Mouse (Mus musculus): ENCODE results near the gene Hist1h4n.
"Not testable (repeated sequence)": the region's sequence is repeated elsewhere in the genome, so short reads cannot be mapped to it uniquely, and the experiment has no call there.

Hist1h4n gene

DNA sequence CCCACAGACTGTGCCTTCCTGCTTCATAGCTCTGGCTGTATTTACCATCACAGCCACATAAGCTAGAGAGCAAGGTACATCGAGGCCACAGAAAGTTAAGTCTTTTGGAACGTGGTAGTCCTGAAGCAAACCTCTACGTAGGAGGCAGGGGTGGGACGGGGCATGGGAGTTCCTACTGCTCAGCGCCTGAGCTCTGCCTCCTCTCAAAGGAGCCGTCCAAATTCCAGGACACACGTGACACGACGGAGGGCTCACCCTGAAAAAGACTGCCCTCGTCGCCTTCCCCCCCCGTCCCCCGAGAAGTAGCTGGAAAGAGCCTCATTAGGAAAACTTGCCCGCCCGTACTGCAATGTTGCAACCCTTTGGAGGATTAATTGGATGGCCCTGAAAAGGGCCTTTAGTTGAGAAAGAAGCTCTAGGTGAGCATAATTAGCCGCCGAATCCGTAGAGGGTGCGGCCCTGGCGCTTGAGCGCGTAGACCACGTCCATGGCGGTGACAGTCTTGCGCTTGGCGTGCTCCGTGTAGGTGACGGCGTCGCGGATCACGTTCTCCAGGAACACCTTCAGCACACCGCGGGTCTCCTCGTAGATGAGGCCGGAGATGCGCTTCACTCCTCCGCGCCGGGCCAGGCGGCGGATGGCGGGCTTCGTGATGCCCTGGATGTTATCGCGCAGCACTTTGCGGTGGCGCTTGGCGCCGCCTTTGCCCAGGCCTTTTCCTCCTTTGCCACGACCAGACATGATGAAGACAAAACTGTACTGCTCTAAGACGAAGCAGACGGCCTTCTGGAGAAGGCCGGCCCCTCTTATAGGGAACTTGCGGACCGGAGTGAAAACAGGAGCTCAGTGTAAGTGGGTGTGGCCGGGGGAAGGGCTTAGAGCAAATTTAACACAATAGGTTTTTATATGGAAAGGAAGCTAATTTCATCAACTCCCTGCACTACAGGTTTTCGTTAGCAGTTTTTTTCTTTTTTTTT is at the start of gene Hist1h4n:
Hist1h4n (minus strand) TSS at position 779 of the 977 bp plus-strand sequence.
- not testable (repeated sequence) for DNase-seq (ENCODE audit: low read depth, low spot score)

GRCm38 (mm10) chr13:21880735-21881134 is 48.7 kb upstream of the Hist1h4n start:
- DNase-seq (ENCODE audit: low read depth, low spot score), result no peak

GRCm38 (mm10) chr13:21865503-21865902 is 33.5 kb upstream of the Hist1h4n start:
- DNase-seq (ENCODE audit: low read depth, low spot score), result not testable (repeated sequence)

- no peak for DNase-seq (ENCODE audit: low read depth, low spot score)
Measured at GRCm38 (mm10) chr13:21861608-21862007, 29.6 kb upstream of the Hist1h4n start.

- DNase-seq (ENCODE audit: low read depth, low spot score), result no peak
Measured at GRCm38 (mm10) chr13:21855698-21856162, 23.7 kb upstream of the Hist1h4n start.

DNA sequence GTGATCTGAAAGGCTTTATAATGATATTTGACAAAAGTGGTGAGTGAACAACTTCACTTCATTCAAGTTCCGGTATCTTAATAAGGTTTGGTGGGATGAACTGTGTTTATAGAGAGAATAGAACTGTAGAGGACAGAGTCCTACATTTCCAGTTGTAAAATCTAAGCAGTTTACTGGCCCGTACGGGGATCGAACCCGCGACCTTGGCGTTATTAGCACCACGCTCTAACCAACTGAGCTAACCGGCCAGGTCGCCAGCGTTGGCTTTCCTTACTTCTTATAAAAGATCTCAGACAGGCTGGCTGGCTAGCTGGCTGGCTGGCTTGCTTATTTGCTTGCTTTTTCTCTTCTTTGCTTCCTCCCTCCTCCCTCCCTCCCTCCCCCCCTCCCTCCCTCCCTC is 23.1 kb upstream of the Hist1h4n start:
- peak; percentile 56 for DNase-seq (ENCODE audit: low read depth, low spot score)

- DNase-seq (ENCODE audit: low read depth, low spot score), result no peak
Measured at GRCm38 (mm10) chr13:21852215-21852945, 20.4 kb upstream of the Hist1h4n start.

DNA sequence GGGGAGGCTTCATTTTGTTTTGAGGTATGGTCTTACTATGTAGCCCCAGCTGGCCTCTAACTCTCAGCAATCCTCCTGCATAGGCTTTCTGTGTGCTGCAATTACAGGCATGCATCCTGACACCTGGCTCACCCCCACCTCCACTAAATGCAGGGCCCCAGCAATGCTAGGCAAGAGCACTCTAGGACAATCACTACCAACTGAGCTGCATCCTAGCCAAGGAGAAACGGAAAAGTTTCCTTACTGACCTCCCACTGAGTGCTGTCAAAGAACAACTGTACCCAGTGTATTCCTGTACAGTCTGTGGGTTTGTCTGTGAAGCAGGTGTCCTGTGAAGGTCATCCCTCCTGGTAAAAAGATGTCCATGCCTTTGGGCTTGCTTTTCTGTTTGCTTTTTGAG is 18.7 kb upstream of the Hist1h4n start:
- not testable (repeated sequence) for DNase-seq (ENCODE audit: low read depth, low spot score)

DNA sequence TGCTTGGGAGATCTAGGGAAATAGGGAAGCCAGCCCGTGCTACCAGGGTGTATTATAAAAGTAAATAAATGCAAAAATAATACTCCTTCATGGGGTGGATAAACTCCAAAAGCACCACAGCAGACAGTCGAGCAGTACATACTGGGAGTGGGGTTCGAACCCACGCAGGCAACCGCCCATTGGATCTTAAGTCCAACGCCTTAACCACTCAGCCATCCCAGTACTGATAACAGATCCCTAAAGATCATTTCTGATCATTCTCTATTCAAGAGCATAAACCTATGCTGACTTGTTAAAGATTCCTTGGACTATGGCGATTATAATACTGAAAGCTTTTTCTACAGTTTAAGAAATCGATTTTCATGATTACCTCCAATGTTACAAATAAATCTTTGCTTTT is 15.9 kb upstream of the Hist1h4n start:
- peak; percentile 47 for DNase-seq (ENCODE audit: low read depth, low spot score)

- DNase-seq (ENCODE audit: low read depth, low spot score), result not testable (repeated sequence)
Measured at GRCm38 (mm10) chr13:21846356-21846755, 14.4 kb upstream of the Hist1h4n start.

- DNase-seq (ENCODE audit: low read depth, low spot score), result not testable (repeated sequence)
Measured at GRCm38 (mm10) chr13:21840508-21840907, 8.5 kb upstream of the Hist1h4n start.

DNA sequence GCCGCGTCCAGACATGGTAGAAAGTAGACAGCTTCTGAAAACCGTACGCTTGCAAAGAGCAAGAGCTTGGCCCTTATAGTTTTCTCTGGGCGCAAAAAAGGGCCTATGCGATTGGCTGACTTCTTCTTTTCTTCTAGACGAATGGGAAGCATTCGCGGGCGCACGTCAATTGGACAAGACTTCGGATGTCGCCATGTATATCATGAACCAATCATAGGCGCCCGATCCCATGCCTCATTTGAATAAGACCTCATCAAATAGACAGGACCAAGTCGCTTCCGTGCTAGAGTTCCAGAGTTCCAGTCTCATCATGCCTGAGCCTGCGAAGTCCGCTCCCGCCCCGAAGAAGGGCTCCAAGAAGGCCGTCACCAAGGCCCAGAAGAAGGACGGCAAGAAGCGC is 1.5 kb upstream of the Hist1h4n start, which contains the start of the genes Hist1h2ap and Hist1h2br:
Hist1h2ap (minus strand) TSS at position 47 of the 400 bp plus-strand sequence.
Hist1h2br (plus strand) TSS at position 283 of the 400 bp plus-strand sequence.
- DNase-seq (ENCODE audit: low read depth, low spot score), result not testable (repeated sequence)

GRCm38 (mm10) chr13:21830344-21830743 is 1.7 kb downstream of the Hist1h4n start:
- no peak for DNase-seq (ENCODE audit: low read depth, low spot score)

- no peak for DNase-seq (ENCODE audit: low read depth, low spot score)
Measured at GRCm38 (mm10) chr13:21828511-21828910, 3.5 kb downstream of the Hist1h4n start.

DNA sequence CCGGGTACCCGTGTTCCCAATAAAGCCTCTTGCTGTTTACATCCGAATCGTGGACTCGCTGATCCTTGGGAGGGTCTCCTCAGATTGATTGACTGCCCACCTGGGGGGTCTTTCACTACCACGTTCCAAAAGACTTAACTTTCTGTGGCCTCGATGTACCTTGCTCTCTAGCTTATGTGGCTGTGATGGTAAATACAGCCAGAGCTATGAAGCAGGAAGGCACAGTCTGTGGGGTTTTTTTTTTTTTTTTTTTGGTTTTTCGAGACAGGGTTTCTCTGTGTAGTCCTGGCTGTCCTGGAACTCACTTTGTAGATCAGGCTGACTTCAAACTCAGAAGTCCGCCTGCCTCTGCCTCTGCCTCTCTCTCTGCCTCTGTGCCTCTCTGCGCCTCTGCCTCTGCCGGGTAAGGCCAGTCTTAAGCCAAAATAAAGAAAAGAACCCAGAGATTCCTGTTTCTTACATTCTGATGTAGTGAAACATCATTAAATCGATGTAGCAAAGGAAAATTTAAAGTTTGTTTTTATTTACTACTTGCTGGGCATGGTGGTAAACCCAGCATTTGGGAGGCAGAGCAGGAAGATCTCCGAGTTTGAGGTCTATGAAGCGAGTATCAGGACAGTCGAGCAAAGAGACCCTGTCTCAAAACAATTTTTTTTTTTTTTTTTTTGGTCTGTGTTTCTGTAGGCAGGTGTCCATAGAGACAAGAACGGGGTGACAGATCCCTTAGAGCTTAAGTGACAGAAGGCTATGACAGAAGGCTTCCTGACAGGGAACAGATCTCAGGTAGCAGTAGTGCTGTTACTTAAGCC is 11.7 kb downstream of the Hist1h4n start:
- DNase-seq (ENCODE audit: low read depth, low spot score), result not testable (repeated sequence)

GRCm38 (mm10) chr13:21812092-21812491 is 19.9 kb downstream of the Hist1h4n start:
- DNase-seq (ENCODE audit: low read depth, low spot score), result not testable (repeated sequence)

- DNase-seq (ENCODE audit: low read depth, low spot score), result not testable (repeated sequence)
Measured at GRCm38 (mm10) chr13:21811539-21811938, 20.5 kb downstream of the Hist1h4n start, which contains the start of gene Hist1h4m. TSS of gene Hist1h4m (plus strand) at chr13:21811746.

DNA sequence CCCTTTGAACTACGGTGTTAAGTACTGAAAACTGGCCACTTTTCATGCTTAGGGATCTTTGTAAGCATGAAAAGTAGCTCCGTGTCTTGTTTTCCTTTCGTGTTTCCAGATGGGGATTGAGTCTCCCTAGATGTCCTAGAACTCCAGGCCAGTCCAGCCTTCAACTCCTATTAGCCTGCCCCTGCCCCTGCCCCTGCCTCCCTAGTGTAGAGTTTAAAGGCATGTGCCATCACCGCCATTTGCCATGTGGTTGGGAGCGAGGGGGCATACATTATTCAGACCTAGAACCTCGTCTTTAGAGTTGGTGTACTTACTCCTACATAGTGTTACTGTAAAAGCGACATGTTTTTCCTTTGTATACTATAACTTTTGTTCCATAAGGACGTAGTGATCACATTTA is 20.9 kb downstream of the Hist1h4n start:
- not testable (repeated sequence) for DNase-seq (ENCODE audit: low read depth, low spot score)

- DNase-seq (ENCODE audit: low read depth, low spot score), result not testable (repeated sequence)
Measured at GRCm38 (mm10) chr13:21810073-21810472, 21.9 kb downstream of the Hist1h4n start, which contains the start of the genes Hist1h2bq and Hist1h2ao. TSS of gene Hist1h2bq (minus strand) at chr13:21810197. TSS of gene Hist1h2ao (plus strand) at chr13:21810465.

- not testable (repeated sequence) for DNase-seq (ENCODE audit: low read depth, low spot score)
Measured at GRCm38 (mm10) chr13:21803058-21803457, 28.9 kb downstream of the Hist1h4n start.

GRCm38 (mm10) chr13:21797163-21797562 is 34.8 kb downstream of the Hist1h4n start:
- DNase-seq (ENCODE audit: low read depth, low spot score), result not testable (repeated sequence)

All from WW6 (cell line).